Mouse (Mus musculus): Measurements from ENCODE around the gene Trpt1. TPM values are rescaled to one million over a fixed set of nuclear protein-coding genes. Genes with fewer than 3 reads are reported as not detected.
"Not testable (repeated sequence)": the region's sequence is repeated elsewhere in the genome, so short reads cannot be mapped to it uniquely, and the experiment has no call there.

The Trpt1 gene
- polyA plus RNA-seq, 1 experiment, result 19.3 TPM

DNA sequence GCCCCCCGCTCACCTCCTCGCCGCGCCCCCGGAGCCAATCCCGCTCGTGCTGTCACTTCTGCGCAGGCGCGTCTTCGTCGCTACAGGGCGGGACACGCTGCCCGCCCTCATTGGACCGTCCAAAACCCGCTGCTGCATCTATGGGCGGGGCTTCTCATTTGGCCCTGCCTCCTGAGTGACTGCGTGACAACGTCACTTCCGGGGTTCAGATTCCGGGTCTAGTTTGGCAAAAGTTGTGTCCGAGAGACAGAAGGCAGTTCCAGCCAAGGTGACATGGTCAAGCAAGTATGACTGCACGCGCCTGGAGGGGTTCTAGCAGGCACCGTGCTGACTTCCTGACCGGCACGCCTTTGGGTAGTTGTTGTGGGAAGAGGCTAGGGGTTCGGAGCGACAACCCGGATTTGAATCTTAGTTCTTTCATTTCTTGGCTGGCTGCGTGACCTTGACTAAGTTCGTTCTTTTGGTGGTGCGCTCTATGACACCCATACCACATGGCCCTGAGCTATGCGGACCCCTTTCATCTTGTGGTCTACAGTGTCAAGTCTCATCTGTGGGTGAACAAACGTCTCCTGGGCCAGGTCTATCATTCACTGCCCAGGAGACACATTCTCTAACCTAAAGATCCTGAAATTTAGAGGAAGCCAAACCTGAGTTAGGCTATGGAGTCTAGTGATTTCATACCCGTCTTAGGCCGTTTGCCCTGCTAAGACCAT, 15.4 kb upstream of the Trpt1 start, which contains the start of gene Fkbp2:
TSS of gene Fkbp2 (minus strand) at position 121 of the 713 bp plus-strand sequence.
- no peaks in the 10 kb centered on the region for H3K4me1 ChIP-seq (ENCODE audit: control insufficient read depth, insufficient read depth, insufficient read length, low read length)
- peak within 1 kb of the TSS; percentile 84 for H3K4me3 ChIP-seq (ENCODE audit: insufficient read depth, low read depth, low read length)
- H3K27ac ChIP-seq (replicated peaks; ENCODE audit: low read depth, low read length), result peak within 1 kb of the TSS; percentile 99

- Histone ChIP-seq H3K27ac (replicated peaks; ENCODE audit: low read depth, low read length) (peak overlapping the region; percentile 99), H3K4me1 (ENCODE audit: control insufficient read depth, insufficient read depth, insufficient read length, low read length) (peaks cover 6% of the 10 kb centered on the region; the same call in 1 of the 2 replicates), H3K4me3 (ENCODE audit: insufficient read depth, low read depth, low read length) (peak overlapping the region; percentile 4; the same call in 1 of the 2 replicates)
These were observed 14.5 kb upstream of the Trpt1 start for GRCm38 (mm10) chr19:6981465-6981864.

DNA sequence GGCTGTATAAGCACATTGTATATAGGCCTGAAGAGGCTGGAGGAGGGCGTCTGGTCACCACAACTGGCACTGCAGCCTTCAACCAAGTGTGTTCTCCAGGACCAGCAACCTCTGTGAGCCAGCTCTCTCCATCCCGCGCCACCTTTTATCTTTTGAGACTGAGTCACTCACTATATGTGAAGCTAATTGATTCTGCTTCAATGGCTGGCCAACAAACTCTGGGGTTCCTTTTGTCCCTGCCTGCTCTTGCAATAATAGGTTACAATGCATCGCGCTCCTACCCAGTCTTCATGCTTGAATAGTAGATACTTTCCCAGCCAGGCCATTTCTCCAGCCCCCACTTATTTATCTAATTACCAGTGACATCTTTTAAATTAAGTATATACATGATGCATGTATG, 12.3 kb upstream of the Trpt1 start:
- H3K4me1 ChIP-seq (ENCODE audit: control insufficient read depth, insufficient read depth, insufficient read length, low read length), result peaks cover 11% of the 10 kb centered on the region
- no peak overlapping the region for H3K27ac ChIP-seq (replicated peaks; ENCODE audit: low read depth, low read length)
- no peak overlapping the region for H3K4me3 ChIP-seq (ENCODE audit: insufficient read depth, low read depth, low read length)

DNA sequence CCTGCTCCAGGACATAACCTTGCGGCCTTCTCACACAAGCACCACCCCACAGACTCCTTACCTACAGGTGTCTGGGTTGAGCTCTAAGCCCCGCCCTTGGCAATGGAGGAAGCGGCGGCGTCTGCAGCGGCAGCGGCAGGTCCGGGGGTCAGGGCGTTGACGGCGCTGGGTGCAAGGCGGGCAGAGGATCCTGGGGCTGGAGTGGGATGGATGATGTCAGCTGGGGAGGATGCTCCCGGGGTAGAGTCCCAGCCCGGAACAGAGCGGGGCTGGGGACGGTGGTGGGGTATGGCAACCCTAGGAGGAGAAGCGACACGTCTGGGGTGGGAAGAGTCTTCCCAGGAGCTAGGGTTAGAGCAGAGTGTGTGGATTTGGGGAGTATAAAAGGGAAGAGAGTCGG, 10.6 kb upstream of the Trpt1 start:
- H3K4me1 ChIP-seq (ENCODE audit: control insufficient read depth, insufficient read depth, insufficient read length, low read length), result peaks cover 11% of the 10 kb centered on the region
- H3K4me3 ChIP-seq (ENCODE audit: insufficient read depth, low read depth, low read length), result no peak overlapping the region
- H3K27ac ChIP-seq (replicated peaks; ENCODE audit: low read depth, low read length), result no peak overlapping the region

GRCm38 (mm10) chr19:6985951-6986708, 9.8 kb upstream of the Trpt1 start:
- peak overlapping the region; percentile 69 for H3K27ac ChIP-seq (replicated peaks; ENCODE audit: low read depth, low read length)
- H3K4me3 ChIP-seq (ENCODE audit: insufficient read depth, low read depth, low read length), result peak overlapping the region; percentile 76
- peaks cover 11% of the 10 kb centered on the region for H3K4me1 ChIP-seq (ENCODE audit: control insufficient read depth, insufficient read depth, insufficient read length, low read length)

DNA sequence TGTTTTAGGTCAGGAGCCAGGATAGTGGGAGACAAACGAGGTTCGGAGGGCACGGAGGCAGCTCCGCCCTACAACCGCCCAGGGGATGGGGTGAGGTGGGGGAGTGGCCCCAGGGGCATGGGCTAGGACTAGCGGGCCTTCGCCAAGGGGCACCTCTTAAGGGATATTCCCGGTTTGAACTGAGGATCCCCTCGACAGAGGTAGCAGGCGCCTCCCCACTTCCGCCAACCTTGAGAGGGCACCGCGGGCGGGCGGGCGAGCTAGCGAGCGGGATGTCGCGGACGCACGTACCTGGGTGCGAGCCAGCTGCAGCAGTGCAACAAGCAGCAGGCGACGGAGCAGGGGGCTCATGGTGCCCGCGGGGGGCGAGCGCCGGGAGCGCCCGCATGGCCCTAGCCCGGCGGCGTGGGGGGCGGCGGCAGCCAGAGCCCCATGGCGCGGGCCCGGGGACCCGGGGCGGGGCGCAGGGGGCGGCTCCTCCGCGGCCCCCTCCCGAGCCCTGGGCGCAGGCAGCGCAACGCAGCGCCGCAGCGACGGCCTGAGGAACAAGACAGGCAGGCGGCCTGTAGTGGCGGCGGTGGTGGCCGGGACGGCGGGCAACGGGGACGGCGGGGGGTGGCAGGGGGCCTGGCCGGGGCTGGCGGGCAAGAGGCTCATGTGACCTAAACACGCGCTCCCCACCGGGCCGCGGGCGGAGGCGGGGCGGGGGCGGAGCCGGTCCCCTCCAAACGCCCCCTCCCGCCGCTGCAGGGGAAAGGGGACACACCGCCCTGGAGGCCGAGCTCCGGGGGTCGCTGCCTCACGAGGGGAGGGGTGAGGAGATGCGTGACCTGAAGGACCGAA, 8.6 kb upstream of the Trpt1 start, which contains the start of gene Vegfb:
TSS of gene Vegfb (minus strand) at position 591 of the 843 bp plus-strand sequence.
- peak within 1 kb of the TSS; percentile 76 for H3K4me3 ChIP-seq (ENCODE audit: insufficient read depth, low read depth, low read length)
- peak within 1 kb of the TSS; percentile 69 for H3K27ac ChIP-seq (replicated peaks; ENCODE audit: low read depth, low read length)
- peaks cover 11% of the 10 kb centered on the region for H3K4me1 ChIP-seq (ENCODE audit: control insufficient read depth, insufficient read depth, insufficient read length, low read length)

DNA sequence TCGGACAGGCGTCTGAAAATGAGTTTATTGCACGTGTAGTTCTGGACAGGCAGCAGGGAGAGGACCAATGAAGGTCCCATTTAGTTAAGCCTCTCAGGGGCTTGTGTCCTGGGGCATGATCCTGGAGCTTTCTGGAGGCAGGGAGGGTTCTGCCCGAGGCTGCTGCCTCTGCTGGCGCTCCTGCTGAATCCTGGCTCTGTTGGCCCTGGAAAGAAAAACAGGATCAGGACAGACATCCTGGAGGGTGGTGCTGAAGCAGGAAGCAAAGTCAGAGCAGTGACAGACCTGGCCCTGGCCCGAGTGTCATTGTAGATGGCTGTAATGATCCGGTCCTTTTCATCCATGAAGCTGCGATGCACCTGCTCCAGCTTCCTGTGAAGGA, 8.0 kb upstream of the Trpt1 start:
- H3K4me1 ChIP-seq (ENCODE audit: control insufficient read depth, insufficient read depth, insufficient read length, low read length), result peaks cover 12% of the 10 kb centered on the region
- no peak overlapping the region; the same call in 1 of the 2 replicates for H3K27ac ChIP-seq (replicated peaks; ENCODE audit: low read depth, low read length)
- peak overlapping the region; percentile 67 for H3K4me3 ChIP-seq (ENCODE audit: insufficient read depth, low read depth, low read length)

DNA sequence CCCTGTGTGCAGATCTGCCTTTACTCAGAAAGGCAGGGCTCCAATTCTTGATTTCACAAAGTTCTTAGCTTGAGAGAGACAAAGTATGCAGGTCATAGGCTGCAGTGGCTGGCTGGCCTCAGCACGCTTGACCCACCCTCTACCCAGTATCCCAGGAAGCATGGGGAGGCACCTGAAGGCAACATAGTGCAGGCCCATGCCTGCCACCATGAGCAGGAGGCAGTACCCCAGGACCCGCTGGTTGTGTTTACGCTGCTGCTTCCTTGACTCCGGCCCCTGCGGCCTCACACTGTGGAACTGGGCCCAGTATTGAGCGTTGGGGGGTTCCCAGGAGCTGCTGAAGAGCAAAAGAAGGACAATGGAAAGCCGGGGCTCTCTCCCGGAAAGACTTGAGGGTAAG, 6.7 kb upstream of the Trpt1 start:
- no peak overlapping the region for H3K4me3 ChIP-seq (ENCODE audit: insufficient read depth, low read depth, low read length)
- H3K4me1 ChIP-seq (ENCODE audit: control insufficient read depth, insufficient read depth, insufficient read length, low read length), result peaks cover 13% of the 10 kb centered on the region
- no peak overlapping the region for H3K27ac ChIP-seq (replicated peaks; ENCODE audit: low read depth, low read length)

DNA sequence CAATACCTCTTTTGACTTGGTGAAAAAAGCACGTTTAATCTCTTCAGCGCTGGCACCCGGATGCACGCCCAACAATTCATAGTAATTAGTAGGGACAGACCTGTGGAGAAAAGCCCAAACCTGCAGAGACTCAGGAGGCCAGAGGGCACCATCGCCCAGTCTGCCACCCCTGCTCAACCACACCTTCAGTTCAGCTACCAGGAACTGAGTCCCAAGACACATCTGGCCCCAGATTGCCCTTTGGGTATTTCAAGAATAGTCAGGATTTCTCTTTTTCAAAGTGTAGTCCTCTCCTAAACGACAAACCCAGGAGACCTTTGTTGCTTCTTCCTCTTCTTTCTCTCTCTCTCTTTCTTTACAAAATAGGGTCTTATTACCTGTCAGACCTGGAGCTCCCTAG, 5.2 kb upstream of the Trpt1 start:
- H3K4me3 ChIP-seq (ENCODE audit: insufficient read depth, low read depth, low read length), result no peak overlapping the region
- H3K4me1 ChIP-seq (ENCODE audit: control insufficient read depth, insufficient read depth, insufficient read length, low read length), result peaks cover 20% of the 10 kb centered on the region
- no peak overlapping the region for H3K27ac ChIP-seq (replicated peaks; ENCODE audit: low read depth, low read length)

DNA sequence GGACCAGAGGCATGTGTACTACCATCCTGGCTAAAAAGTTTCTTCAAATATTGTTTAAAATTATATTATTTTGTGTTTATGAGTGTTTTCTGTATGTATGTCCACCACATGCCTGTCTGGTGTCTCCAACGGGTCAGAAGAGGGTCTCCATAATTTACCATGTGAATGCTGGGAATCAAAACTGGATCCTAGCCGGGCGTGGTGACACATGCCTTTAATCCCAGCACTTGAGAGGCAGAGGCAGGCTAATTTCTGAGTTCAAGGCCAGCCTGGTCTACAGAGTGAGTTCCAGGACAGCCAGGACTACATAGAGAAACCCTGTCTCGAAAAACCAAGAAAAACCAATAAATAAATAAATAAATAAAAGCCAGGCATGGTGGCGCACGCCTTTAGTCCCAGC, 4.8 kb upstream of the Trpt1 start:
- not testable (repeated sequence) for H3K4me3 ChIP-seq (ENCODE audit: insufficient read depth, low read depth, low read length); H3K27ac ChIP-seq (replicated peaks; ENCODE audit: low read depth, low read length)
- peaks cover 16% of the 10 kb centered on the region for H3K4me1 ChIP-seq (ENCODE audit: control insufficient read depth, insufficient read depth, insufficient read length, low read length)

- Histone ChIP-seq H3K4me1 (ENCODE audit: control insufficient read depth, insufficient read depth, insufficient read length, low read length) (peaks cover 18% of the 10 kb centered on the region), H3K4me3 (ENCODE audit: insufficient read depth, low read depth, low read length) (peak within 1 kb of the TSS; percentile 65), H3K27ac (replicated peaks; ENCODE audit: low read depth, low read length) (peak within 1 kb of the TSS; percentile 26)
These were observed 3.7 kb upstream of the Trpt1 start, which contains the start of gene Dnajc4 for GRCm38 (mm10) chr19:6992011-6992858. Gene Dnajc4, minus strand, starts transcription at chr19:6992572.

- peaks cover 14% of the 10 kb centered on the region for H3K4me1 ChIP-seq (ENCODE audit: control insufficient read depth, insufficient read depth, insufficient read length, low read length)
- H3K27ac ChIP-seq (replicated peaks; ENCODE audit: low read depth, low read length), result no peak overlapping the region
- peak overlapping the region; percentile 50 for H3K4me3 ChIP-seq (ENCODE audit: insufficient read depth, low read depth, low read length)
These were observed 2.7 kb upstream of the Trpt1 start for GRCm38 (mm10) chr19:6993011-6993770.

- Histone ChIP-seq H3K4me1 (ENCODE audit: control insufficient read depth, insufficient read depth, insufficient read length, low read length) (peaks cover 13% of the 10 kb centered on the region), H3K27ac (replicated peaks; ENCODE audit: low read depth, low read length) (no peak overlapping the region), H3K4me3 (ENCODE audit: insufficient read depth, low read depth, low read length) (no peak overlapping the region)
These were observed 1.9 kb upstream of the Trpt1 start for GRCm38 (mm10) chr19:6994002-6994401.

DNA sequence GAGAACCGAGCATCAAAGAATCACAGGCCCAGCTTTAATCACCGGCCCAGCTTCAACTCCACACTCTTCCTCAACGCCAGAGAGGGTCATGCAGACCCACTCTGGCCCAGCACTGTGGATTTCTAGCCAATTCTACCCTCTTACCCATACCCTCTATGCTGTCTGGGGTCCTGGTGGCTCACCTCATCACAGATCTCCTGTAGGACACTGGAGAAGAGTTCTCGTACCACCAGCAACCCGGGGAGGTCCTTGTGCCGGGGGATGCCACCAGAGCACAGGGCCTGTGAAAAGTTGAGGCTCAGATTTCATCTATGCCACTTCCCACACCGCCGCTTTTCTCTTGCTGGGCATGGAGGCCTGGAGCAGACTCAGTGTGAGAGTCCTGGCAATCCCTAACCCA, 1.4 kb upstream of the Trpt1 start:
- H3K4me3 ChIP-seq (ENCODE audit: insufficient read depth, low read depth, low read length), result no peak overlapping the region

More for the DNA sequence above, 1.4 kb upstream of the Trpt1 start:
- Histone ChIP-seq H3K27ac (replicated peaks; ENCODE audit: low read depth, low read length) (no peak overlapping the region), H3K4me1 (ENCODE audit: control insufficient read depth, insufficient read depth, insufficient read length, low read length) (peaks cover 13% of the 10 kb centered on the region)
